Mouse (Mus musculus): ENCODE measurements around the gene Anapc1.

The Anapc1 gene

DNA sequence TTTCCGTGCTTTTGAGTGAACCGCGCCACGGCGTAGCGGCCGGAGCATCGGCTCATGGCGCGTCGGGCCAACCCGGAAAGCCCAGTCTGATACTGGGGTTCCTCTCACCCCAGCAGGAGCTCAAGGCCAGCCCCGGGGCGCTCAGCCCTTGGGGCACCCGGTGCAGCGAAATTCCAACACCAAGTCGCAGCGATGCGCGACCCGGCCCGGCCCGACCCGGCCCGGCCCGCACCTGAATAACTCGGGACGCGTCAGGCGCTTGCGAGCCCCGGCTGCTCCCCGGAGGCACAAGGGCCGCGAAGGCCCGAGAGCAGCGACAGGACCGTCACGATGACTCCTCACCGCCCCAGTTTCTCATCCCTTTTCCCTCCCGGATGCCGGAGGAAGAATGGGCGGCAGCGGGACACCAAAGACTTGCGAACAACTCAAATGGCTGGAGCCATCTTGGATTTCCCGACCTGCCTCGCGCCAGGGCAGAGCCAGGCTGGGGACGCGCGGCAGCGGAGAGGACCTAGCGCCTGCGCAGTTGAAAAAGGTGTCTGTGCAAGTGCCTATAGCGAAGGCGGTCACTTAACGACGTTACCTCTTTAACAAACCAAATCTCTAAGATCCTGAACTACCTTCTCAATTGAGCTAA is at the start of gene Anapc1:
TSS of gene Anapc1 (minus strand) at position 471 of the 637 bp plus-strand sequence.
- DNase-seq (ENCODE audit: low spot score in 2 of 2): peak; percentile 93 to 94

DNA sequence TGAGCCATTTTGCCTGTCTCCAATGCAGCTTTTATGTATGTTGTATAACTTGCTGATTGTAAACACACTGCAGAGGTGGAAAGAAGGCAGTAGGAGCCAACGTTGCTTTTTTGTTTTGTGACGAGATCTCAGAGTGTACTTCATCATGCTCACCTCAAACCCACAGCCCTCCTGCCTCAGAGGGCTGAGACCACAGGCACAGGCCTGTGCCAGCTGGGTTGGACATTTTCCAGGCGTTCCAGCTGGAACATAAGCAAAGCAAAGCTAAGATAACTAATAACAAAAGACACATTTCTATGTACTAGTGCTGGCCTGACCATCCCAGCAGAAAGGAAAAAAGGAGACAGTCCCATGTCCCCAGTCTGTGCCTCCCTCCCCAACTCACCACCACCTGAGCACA is 47.9 kb upstream of the Anapc1 start:
- DNase-seq (ENCODE audit: low spot score in 2 of 2): no peak

DNA sequence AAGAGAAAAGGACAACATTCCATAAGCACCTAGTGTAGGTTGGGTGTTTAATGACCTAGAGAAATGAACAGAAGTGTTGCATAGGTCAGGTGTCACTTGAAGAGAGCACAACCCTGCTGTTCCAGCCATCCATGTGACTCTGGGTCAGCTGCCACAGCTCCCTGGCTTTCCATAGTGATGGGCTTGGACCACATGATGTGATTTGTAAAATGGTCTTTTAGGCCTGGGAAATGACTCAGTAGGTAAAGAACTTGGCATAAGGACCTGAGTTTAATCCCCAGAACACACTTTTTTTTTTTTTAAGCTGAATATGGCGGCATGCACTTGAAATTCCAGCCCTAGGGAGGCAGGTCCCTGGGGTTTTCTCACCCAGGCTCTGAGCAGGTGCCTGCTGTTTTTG is 44.8 kb upstream of the Anapc1 start:
- no peak for DNase-seq (ENCODE audit: low spot score in 2 of 2)

DNA sequence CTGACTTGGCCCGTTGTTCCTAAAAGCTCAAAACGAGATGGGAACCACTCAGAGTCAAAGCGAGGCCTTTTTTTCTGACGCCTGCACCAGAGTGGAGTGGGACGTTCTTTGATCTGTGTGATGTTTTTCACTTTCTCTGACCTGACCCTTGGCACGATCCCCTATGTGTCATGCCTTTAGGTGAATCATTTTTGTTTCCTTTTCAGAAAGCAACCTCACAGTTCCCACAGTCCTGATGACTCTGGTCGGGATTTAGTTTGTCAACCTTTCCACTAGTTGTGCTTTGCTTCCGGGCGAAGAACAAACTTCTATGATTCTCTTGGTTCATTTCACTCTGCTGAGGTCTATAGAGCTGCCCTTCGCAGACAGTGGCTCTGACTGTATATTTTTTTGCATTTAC is 44.3 kb upstream of the Anapc1 start:
- no peak for DNase-seq (ENCODE audit: low spot score in 2 of 2)

DNA sequence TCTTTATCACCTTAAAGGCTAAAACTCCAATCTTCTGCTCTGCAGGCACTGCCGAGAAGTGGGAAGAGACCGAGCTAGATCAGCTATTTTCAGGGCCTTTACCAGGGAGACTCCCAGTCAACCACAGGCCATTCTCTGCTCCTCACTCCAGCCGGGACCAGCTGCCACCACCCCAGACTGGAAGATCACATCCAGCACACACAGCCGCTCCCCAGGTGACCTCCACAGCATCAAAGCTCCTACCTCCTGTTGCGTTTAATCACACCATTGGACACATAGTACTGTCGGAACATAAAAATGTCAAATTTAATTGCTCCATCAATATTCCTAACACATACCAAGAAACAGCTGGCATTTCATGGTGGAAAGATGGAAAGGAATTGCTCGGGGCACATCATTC is 42.0 kb upstream of the Anapc1 start:
- no peak for DNase-seq (ENCODE audit: low spot score in 2 of 2)

DNA sequence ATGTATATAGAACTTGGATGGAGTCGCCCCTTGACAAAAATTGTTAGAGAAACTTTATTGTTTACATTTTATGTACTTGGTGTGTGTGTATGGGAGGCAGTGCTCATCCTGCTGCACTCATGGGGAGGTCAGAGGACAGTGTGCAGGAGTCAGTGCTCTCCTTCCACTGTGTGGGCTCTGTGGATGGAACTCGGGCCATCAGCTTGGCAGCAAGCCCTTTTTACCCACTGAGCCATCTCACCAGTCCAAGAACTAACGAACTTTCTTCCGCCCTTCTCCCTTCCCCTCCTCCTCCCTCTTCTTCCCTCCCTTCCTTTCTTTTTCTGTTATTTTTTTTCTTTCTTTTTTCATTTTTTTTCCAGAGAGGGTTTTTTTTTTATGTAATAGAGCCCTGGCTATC is 40.9 kb upstream of the Anapc1 start:
- DNase-seq (ENCODE audit: low spot score in 2 of 2): no peak

DNA sequence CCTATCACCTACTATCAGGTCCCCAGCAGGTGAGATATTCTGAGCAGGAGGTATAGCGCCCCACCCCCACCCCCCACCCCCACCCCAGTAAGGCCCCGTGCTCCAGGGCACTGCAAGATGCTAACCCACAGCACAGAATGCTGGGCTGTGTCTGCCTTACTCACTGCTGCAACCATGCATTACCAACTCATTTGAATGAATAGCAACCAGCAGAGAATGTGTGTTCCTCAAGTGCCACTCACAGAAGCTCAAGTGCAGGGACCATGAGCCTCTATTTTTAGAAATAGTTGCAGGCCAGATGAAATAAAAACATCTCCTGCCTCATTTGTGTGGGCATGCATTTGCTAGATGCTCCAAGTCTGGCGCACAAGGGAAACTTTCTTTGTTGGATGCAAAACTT is 40.4 kb upstream of the Anapc1 start:
- no peak for DNase-seq (ENCODE audit: low spot score in 2 of 2)

DNA sequence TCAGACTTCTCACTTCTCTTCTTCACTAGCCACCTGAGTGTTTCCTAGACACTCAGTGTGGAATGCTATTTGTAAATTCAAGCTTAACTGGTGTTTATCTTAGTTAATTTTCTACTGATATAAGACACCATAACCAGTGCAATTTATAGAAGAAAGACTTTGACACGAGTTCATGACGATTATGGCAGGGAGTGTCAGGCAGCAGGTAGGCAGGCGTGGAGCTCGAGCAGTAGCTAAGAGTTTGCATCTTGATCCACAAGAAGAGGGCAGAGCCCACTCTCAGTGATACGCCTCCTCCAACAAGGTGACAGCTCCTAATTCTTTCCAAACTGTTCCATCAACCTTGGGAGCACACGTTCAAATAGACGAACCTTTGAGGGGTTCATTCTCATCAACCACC is 39.4 kb upstream of the Anapc1 start:
- DNase-seq (ENCODE audit: low spot score in 2 of 2): no peak

DNA sequence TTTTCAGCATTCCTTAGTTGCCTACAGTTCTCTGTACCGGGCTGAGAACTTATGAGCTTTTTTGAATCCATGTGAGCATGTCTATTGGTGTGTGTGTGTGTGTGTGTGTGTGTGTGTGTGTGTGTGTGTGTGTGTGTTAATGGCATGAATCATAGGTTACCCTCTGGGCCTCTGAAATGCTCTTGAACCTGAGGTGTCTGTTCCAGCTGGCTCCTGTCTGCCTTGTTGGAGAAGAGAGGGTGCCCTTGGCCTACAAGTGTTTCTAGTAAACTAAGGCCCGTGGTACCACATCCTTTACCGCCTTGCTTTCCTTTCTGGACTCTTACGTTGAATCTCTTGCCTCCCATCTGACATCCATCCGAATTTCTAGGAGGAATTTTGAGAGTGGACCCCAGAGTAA is 38.9 kb upstream of the Anapc1 start:
- no peak for DNase-seq (ENCODE audit: low spot score in 2 of 2)

DNA sequence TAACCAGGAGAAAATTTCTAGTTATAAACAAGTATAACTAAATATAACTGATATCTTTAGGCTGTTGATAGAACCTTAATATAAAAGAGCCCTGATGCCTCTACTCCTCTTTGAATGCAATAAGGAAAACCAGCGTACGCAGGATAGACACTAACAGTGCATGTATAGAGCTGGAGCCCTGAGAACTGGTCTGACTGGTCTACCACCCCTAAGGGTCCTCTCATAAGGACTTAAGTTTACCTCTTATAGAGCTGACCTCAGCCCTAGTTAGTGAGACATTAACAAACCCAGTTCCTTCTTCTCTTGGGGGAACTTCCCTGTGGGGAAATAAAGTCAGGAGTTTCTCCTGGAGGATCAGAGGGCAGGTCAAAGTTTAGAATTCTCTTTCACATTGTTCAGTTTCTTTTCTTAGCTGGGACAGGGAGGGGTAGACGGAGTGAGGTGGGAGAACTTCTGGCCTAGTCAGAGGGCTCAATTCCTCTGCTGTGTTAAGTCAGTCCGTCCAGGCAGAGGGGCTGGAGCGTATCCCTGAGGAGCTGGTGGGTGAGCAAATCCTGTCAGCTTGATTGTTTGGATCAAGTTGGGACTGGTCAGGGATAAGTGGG is 35.0 kb upstream of the Anapc1 start:
- DNase-seq (ENCODE audit: low spot score in 2 of 2): no peak

DNA sequence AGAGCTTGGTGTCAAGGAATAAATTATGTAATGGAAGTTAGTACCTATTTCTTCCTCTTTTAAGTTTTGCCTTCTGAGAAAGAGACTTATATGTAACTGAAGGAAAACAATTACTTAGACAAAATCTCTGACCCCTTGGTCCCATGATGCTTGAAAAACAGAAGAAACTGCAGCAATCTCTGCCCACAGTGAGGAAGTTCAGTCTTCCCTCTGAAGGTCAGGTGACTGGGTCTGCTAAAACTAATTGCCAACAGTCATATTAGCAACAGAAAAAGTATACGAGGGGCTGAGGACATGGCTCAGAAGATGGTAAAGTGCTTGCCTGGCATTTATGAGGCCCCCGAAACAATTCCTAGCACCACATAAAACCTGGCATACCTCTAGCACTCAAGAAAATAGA is 32.2 kb upstream of the Anapc1 start:
- DNase-seq (ENCODE audit: low spot score in 2 of 2): no peak

DNA sequence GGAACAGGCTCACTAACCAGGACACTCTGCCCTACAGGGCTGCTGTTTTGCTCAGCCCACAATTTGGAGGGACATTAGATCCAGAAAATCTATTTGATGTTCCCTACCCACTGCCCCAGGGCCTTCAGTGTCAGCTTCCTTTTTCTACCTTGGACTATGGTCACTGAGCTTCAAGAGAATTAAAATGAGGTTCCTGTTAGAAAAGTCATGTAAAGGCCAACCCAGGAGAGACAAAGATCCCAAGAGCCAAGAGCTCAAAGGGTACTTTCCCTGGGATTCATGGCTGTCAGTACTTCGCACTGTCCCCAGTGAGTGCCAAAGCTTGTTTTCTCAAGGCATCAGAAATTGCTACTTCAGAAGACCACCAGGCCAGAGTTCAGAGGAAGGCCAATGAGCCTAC is 28.8 kb upstream of the Anapc1 start:
- DNase-seq (ENCODE audit: low spot score in 2 of 2): no peak

DNA sequence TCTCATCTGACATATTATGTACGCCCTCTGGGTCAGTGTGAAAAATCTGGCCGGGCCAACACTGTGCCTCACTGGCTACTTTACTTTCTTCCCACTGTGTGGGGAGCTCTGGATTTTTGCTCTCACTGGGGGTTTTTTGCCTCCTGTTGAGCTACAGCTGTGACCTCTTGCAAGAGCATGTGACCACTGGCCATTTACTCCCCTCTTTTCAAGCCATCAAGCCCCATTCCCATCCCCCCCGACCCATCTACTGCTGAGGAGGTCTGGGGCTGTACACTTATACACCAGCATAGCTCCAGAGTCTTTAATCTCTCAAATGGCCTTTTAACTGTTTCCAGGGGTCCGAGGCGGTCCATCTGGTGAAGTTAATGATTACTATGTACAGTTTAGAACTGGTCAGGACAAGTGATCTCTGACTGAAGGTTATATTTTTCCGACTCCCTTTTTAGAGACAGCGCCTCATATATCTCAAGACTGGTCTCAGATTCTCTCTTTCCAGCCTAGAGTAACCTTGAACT is 27.6 kb upstream of the Anapc1 start:
- DNase-seq (ENCODE audit: low spot score in 2 of 2): no peak

DNA sequence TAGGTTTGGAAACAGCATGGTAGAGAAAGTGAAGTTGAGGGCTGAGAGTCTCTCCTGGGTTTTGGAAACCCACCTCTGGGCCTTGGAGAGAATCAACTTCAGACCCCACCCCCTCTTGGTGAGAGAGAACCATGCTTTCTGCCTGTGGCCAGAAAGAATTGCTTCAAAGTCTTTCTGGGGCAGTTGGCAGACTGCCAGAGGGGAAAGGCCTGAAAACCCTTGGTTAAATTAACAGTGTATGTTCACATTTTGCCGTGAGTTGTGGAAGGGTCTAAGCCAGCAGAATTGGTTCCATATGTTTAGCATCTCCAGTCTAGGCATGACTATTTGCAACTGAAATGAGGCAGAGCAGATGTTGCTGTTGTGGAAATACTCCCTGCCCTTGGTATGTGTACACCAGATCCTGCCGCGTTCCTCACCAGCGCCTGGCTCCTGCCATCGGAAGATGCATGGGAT is 26.4 kb upstream of the Anapc1 start:
- peak; percentile 49 to 67 for DNase-seq (ENCODE audit: low spot score in 2 of 2)

DNA sequence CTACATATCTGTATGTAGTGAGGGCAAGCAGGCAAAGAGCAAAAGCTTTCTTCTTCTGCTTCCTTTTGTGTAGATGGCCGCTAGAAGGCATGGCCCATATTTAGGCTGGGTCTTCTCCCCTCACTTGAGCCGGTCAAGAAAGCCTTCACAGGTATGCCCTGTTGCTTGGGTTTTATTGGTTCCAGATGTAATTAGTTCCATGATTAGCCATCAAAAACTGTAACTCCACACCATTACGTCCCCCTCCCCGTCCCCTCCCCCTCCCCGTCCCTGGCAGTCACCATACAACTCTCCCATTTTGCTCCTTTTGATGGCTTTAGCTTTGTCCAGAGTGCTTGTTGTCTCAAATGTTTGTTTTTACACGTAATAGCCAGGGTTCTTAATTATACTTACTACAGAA is 25.7 kb upstream of the Anapc1 start:
- DNase-seq (ENCODE audit: low spot score in 2 of 2): no peak

DNA sequence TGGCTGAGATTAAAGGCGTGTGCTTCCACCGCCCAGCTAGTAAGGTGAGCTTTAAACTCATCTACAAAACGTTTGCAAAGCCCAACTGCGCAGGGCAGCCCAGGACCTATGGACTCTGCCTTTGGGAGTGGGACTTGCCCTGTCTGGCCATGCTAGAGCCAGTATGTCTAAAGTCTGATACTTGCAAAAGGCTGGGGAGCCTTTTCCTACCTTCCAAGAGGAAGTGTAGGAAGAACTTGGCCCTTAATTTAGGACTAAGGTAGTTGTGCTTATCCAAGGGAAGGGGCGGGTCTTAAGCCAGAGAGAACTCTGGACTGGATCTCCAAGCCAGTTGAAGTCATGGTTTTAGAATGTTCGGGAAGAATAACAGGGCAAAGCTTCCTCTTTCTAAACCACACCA is 23.4 kb upstream of the Anapc1 start:
- DNase-seq (ENCODE audit: low spot score in 2 of 2): no peak

DNA sequence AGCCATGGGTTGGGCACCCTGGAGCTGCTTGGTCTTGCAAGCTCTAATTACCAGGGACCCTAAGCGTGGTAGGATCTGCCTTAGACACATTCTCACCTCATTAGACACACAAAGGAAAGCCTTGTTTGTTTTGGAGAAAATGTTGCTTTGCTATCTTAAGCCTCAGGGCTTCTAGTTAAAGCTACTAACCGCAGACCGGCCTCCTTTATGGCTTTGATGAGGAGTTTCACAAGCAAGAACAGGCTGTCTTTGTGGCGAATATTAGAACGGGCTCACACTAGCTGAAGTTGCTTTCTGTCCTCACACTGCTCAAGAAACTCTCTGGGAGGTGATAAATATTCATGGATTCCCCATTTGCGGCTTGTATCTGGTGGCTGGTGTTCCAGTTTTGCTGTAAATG is 22.1 kb upstream of the Anapc1 start:
- peak; percentile 35 to 54 for DNase-seq (ENCODE audit: low spot score in 2 of 2)

DNA sequence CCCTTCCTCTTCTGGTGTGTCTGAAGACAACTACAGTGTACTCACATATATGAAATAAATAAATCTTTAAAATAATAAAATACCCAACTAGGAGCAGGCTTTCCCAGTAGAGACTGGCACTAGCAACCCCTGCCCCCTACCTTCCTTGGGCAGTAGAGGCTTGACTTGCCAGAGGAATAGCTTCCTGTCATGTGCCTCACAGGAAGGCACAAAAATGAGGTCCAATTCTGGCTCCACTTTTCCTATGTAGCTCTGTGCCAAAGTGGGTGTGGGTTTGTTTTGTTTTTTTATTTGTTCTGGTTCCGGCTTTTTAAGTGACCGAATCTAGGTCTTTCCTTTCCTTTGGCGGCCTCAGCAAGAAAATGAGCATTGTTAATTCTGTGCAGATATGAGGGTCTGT is 17.3 kb upstream of the Anapc1 start:
- DNase-seq (ENCODE audit: low spot score in 2 of 2): no peak

DNA sequence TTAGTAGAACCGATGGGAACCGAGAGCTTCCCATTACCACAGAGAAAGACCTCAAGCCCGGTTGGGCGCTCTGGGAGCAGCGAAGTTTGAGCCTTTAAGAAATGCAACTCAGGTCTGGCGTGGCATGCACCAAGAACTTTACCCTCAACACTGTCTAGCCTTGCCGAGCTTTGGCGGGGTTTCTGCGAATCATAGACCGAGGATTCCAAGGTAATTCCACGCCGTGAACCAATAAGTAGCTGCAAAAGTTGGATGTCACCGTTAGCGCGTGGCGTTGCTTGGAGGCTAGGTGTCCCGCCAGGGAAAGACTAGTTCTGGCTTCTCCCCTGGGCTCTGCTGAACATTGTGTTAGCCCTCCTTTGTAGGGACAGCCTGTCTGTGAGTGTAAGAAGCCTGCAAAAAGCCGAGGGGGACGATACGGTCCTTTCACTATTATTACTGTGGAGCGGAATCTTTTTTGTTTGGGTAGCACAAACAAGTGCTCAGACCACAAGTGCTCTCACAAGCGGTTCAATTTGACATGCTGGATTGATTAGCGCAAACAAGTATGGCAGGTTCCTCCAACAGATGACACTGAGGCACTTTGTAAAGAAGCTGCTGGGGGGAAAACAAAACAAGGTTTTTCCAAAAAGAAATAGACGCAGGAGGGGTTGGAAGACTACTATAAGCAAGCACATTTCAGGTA is 12.2 kb upstream of the Anapc1 start:
- no peak for DNase-seq (ENCODE audit: low spot score in 2 of 2)

DNA sequence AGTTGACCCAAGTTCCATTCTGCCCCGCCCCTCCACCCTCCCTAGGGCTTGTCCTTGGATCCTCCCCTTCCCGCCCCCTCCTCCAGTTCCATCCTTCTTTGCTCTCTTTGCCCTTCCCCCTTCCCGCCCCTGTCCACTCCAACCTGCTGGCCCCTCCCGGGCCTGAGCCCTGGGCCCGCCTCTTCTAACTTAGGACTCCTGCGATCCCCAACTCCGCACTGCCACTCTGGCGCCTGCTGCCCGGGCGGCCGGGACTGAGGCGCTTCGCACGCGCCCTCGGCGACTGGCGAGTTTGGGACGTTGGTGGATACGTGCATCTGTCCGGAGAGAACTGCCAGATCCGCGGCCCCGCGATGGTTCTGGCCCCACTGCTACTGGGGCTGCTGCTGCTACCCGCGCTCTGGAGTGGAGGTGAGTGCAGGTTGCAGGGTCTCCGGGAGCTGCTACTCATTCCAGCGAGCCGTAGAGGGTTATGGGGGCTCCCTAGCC is 11.5 kb upstream of the Anapc1 start, which contains the start of gene Mertk:
TSS of gene Mertk (plus strand) at position 264 of the 489 bp plus-strand sequence.
- DNase-seq (ENCODE audit: low spot score in 2 of 2): peak; percentile 90

DNA sequence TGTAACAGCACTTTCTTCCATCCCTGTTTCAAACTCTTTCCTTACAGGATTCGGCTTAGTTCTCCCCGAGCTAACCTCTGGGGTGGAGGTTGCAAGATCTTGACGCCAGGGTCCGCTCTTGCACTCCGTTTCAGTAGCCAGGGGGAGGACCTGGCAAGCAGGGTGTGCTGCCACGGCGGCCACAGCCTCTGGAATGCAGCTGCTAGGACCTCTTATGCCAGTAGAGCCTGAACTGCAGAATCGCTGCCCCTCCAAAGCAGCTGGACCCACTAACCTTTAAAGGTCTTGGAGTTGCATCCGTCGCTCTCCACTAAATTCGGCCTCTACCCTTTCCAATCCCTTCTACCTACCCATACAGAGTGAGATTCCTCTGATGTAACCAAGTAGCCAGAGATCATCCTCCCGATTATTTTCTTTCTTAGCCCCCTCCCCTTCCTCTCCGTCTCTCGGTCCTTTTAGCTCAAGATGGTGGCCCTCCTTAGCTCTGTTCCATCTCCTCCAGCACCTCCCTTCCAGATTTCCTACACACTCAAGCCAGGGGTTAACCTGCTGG is 11.0 kb upstream of the Anapc1 start:
- DNase-seq (ENCODE audit: low spot score in 2 of 2): peak; percentile 86

DNA sequence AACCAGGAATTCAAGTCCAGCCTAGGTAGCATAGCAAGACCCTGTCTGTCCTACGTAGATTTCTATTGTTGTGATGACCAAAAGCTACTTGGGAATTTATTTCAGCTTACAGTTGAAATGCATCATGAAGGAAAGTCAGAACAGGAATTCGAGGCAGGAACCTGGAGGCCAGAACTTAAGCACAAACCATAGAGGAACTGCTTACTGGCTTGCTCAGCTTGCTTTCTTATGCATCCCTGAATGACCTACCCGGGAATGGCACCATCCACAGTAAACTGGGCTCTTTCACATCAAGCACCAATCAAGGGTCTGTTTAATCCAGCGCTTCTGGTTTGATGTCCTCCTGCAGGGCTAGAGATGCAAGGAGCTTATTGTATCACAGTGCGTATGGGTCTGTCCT is 10.4 kb upstream of the Anapc1 start:
- no peak for DNase-seq (ENCODE audit: low spot score in 2 of 2)

DNA sequence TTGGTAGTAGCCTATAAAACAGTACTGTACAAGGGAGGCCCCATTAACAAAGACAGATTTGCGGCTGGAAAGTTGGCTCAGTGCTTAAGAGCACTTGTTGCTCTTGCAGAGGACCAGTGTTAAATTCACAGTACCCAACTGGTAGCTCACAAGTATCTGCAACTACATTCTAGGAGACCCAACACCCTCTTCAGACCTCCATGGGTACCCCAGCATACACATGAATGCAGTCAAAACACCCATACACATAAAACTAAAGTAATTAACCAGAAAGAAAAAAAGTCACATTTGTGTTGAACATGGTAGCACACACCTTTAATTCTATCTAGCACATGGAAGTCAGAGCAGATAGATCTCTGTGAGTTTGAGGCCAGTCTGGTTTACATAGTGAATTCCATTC is 9.9 kb upstream of the Anapc1 start:
- DNase-seq (ENCODE audit: low spot score in 2 of 2): no peak
